Mouse (Mus musculus) kidney, adult 11 months (tissue): ENCODE results near the gene Armh1.

Experiments
- DNase-seq: peaks from one replicate; pipeline ENCODE4 v3.0.0; 2022

Gene Armh1

DNA sequence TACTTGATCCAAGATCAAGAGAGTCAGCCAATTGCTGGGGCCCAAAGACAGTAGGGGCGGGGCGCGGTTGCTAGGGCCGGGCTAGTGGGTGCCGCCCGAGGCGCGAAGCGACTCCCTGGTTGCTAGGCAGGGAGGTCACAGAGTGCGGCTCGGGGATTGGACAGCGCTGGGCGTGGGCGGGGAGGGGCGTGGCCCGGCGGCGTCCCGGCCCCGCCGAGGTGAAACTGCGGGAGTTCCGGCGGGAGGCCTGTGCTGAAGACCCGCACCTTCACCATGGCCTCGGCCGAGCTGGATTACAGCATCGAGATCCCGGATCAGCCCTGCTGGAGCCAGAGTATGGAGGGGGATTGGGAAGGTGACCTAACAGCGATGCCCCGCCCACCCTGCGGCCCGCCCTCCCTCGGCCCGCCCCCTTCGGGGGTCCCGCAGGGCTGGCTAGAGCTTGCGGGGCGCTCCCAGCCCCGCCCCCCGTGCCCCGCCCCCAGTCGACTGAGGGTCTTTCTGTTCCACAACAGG, at the start of gene Armh1, which contains the start of gene Tmem53:
Armh1 (minus strand) TSS at position 325 of the 516 bp plus-strand sequence.
Tmem53 (plus strand) TSS at position 151 of the 516 bp plus-strand sequence.
- DNase-seq = peak; percentile 94

DNA sequence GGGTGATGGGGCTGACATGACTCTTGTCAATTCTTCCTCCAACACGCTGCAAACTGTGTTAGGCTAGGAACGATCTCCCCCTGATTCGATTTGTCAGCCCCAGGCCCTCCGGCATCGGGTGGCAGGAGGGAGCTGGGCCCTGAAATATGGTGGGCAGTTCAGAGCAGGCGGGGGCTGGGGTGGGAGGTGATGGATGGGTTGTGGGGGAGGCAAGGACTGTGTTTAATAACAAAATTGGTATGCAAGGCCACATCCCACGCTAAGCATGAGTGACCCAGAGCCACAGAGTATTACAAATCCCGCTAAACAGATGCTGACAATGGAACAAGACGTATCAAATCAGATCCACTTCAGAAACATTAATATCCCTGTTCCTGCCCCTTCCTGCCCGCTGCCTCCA, 48.0 kb upstream of the Armh1 start:
- DNase-seq = no peak

DNA sequence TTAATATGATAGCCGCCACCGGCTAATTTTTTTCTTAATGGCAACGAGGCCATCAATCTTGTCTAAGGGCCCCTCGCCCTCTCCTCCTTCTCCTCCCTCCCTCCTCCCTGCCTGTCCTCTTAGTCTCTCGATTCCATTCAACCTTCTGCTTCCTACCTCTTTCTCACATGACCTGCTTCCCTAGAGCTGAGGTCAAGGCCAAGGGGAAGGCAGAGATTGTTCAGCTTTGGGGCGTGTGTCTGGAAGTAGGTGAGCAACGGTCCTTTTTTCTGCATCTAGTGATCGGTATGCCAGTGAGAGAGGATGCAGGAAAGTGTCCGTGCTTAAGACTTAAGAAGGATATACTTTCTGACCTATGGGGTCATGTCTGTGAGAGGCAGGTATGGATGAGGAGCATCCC, 45.9 kb upstream of the Armh1 start:
- no peak for DNase-seq

DNA sequence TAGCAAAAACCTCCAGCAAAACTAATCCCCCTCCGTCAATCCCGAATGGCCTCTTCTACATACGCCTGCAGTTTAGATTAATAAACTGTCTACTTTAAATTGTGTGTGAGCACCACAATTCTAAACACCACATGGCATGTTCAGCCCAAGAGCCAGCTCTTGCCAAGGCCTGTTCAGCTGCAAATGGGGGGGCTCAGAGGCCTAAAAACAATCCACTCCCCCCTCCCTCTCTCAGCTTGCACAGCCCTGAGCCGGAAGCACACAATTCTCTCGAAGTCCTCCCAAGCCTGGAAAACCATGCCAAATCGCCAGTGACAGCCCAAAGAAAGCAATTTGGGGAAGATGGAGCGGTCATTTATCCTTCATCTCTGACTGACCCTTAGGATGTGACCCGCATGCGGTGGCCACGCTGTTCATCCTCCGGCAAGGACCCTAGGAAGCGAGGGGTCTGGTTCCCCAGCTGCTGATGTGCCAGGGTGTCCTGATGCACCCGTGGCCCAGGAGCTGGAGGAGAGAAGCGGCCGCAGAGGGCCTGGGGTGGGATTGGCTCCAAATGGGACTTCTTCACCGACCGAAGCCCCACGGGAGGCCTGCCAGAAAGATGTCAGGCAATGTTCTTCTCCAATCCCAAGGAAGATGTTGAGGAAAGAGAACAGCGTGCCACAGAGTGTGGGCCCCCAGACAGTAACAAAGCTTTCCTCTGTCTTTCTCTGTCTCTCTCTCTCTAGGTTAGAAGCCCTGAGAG, 45.1 kb upstream of the Armh1 start:
- no peak for DNase-seq

DNA sequence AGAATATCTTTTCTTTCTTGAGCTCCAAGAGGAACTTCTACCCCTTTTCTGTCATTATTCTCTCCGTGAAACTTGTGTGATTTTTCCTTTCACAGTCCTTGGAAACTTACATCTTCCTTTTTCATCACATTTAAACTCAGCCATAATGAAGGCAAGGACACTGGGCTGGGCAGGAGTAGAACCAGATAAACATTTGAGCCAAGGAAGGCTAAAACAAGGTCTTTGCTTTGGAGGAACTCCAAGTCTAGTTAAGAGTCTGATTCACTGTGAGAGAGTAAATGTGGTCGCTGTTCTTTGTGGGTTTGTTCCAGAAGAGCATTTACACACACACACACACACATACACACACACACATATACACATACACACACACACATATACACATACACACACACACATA, 39.8 kb upstream of the Armh1 start:
- no peak for DNase-seq

DNA sequence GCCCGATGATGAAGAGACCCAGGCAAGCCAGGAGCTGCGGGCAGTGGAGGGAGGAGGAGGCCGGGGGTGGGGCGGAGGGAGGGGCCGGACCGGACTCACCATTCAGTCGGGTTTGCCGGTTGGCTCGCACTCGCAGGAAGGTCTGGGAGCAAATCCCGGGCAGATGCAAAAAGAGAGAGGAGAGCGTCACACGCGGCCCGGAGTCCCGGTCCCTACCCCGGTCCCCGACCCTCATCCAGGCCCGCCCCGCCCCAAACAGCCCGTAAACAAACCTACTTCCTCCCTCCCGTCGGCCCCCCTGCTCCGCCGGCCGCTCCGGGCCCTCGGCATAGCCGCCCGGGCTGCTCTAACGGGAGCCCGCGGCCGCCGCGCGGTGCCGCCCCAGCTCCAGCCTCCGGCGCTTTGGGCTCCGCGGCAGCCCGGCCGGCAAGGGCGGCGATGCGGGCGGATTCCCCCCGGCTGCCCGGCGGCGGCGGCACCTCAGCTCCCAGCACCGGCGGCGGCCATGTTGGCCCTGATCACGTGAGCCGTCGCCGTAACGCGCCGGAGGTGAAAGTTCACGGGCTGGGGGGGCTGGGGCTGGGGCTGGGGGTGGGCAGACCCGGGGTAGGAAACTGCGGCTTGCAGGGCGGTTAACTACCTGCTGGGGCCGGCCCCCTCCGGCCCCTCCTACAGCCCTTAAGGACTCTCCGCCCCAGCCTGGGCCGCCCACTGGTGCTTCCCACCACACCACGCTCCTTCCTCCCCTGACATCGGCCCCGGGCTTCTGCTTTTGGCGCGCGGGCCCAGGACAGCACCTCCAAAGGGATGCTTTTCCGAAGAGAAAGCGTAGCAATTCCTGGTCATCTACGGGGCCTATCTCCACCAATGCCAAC, 37.2 kb upstream of the Armh1 start:
- DNase-seq = peak; percentile 69

DNA sequence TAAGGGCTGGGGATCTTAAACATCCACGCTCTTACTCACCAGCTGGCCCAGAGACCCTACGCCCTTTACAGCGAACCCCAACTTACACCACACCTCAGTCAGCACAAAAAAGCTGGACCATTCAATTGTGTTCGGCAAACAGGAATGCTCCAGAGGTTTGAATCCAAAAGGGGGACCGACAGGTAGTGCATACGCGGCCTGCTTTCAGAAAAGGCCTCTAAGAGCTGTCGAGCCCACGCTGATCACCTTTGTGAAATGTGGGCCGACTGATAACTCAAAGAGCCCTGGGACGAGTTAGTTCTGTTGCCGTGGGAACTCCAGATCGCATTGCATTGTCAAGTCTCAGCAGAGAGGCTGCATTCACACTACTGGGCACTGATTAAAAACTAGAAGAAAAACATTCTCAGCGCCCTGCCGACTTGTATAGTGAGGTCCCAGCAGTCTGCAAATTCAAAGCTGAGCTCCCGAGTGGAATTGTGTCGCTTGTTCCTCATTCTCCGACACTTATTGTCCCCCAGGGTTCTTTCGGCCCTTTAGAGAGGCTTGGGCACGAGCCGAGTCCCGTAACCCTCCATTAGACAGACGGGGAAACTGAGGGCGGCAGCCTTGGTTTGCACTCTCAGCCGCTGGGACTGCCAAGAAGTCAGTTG, 36.5 kb upstream of the Armh1 start:
- DNase-seq = no peak

DNA sequence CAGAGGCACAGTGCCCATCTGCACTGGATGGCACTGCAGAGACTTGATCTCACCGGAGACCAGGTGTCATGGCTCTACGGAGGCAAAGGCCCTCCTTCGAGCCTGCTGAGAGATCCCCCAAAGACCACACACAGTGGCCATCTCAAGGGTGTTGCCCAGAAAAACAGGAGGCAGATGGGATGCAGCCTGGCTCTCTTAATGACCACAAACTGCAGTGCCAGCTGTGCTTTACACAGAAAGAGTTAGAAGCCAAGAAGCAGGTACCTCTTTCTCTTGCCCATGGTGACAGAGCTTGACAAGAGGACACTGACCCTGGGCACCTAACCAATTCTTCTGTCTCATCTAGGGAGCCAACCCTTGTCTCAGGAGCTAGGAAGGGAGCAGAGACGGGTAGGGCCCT, 32.4 kb upstream of the Armh1 start:
- no peak for DNase-seq

DNA sequence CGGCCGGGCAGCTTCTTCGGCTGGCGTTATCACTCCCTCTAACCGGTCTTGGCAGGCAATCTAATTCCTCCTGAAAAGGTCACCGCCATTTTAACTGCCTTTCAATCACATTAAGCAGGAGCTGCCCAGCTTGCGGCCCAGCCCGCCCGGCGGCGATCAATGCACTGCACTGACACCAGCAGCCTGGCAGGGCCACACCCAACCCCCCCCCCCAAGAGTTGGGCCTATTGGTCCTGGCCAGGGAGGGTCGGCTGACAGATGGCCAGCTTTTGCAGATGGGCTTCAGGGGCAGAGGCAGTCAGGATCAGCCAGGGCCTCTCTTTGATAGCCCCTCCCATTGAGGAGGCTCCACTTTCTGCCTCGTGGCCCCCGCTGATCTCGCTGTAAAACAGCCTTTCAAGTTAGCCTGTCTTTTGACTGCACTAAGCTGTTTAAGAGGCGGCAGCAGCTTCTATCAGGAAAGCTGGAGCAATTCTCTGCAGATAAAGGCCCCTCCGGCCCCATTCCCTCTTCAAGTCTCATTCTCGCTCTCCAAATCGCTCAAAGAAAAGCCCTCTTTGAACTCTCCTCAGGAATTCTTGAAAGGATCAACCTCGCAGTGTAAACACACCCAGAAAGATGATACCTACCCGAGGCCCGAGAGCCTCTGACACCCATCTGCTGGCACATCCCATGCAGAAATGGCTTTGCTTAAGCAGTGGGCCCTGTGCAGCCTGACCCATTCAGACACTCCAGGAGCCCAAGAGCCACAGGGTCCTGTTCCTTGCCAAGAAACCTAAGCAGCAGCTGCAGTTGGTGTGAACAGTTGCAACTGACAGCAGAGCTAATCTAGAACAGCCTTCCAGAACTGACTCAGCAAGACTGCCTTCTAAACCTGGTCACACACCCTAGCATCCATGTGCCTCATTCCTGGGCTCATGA, 31.6 kb upstream of the Armh1 start:
- DNase-seq = no peak

DNA sequence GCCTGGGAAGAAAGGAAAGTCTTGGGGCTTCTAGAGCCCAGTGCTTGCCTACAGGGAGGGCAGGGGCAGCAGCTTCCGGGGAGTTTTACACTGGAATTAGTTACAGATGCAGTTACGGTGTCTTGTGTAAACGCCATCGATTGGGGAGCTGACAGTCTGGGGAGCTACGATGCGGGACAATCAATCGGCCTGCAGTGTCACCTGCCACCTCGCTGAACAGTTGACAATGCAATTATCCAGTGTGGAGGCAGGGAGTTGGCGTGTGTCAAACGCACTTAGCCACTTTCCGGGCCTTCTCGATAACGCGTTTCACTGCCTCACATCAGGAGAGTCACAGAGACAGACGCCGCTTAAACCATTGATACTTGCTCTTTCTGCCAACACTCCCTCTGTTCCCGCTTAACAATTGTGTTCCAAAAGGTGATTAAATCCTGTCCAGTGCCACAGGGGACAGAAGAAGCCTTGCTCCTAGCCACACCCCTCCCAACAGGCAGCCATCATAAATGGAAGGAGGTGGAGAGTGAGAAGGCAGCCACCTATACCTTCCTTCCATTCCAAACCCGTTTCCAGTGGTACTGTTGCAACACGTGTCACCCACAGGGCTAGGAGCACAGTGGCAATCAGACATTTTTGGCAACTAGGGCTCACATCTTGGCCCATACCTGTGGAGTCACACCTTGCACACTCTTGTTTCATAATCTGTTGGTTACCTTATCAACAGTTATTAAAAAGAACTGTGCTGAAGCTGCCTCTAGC, 29.3 kb upstream of the Armh1 start:
- DNase-seq = no peak

DNA sequence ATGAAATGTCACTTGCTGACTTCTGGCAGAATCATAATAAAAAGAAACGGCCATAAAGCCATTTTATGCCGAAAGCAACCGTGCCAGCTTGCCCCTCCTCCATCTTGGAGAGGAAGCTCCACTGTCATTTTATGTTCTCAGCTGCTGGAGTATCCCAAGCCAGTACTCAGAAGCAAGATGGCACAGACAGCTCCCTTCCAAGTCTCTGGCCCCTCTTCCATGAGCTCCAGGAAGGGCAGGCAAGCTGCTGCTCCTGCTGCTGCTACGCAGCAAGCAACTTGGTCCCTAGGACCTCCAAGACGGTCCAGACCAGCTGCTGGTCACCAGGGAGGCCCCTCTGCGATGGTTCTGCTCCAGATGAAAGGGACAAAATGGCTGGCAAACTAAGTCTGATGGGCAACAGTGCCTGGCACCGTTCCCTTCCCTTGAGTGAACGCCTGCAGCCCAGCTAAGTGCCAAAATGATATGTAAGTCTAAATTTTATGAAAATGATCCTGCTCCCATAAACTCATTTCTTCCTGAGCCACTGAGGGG, 28.5 kb upstream of the Armh1 start:
- no peak for DNase-seq

DNA sequence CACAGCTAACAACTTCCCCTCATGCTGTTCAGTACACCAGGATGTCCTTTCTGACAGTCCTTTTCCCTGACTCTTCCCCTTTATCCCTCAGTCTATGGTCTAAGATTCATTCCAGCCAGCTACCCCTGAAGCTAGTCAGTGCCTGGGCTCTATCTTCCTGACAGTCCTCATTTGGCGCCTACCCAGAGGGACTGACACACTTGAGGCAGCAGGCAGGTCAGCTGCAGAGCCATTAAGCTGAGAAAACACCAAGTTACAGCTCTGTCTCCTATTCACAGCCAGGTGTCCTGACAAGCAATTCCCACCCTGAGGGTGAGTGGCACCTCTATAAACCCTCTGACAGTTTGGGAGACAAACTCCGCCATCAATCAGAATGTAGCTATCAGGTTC, 27.3 kb upstream of the Armh1 start:
- DNase-seq = no peak

DNA sequence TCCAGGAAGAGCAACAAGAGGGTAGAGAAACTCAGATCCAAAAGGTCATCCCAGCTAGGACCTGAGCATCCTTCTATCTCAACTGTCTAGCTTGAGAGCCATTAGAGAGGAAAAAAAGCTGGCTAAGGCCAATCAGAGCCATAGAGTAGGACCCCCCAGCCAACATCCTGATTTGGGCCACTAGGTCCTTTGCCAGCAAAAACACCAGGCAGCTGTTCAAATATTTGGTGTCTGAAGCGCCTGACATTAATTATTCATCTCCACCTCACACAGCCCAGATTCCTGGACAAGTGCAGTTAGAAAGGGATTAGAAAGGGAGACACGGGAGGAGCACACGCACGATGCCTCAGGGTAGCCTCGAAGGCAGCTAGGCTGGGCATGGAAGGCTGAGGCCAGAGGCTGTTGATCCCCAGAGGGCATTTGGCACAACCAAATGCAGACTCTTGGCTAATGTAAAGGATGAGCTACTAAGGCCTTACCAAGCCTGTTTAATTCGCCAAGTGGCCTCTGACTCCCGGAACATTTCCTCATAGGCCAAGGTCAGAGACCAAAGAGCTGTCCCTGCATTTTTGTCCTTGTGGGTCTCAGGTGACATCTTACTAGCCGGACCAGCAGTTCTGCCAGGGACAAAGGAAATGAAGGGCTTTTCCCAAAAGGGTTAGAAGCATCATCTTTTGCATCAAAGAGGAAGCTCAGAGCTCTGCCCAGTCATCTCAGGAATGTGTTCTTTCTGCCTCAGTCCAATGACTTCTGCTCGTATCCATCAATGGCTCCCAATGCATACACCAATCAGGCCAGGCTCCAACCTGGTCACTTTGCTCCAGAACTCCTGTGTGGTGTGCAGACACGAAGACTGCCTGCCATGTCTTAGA, 26.7 kb upstream of the Armh1 start:
- no peak for DNase-seq

DNA sequence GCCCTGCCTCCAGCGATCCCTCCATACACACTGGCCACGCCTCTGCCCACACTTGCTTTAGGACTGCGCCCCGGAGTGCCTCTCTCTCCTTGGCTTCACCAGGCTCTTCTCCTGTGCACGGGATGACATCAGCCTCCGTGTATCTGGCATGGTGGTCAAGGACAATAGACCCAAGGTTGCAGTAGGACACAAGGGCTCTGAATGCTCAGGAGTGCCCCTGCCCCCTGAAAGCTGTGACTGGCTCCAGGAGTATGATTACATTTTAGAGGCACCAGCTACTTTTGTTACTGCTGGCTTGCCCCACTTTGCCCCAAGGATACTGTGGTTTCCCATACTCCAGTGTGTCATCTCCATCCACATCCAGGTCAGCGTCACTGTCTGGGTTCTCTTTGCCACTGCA, 25.8 kb upstream of the Armh1 start:
- no peak for DNase-seq

DNA sequence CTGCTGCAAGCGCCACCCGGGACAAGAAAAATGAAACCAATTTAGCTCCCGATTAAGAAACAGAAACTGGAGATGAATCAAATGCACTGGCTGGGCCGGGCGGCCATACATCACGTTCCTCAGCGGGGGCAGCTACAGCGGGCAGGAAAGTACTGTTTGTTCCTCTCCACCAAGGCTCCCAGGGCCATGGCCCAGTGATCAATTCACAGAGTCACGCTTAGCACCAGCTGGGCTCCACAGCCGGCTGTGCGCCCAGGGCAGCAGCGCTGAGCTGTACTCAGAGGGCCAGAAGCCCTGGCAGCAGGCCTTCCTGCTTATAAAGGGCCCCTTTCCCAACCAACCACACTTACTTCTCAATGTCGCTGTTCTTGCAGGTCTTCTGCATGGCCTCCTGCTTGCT, 25.1 kb upstream of the Armh1 start:
- no peak for DNase-seq

DNA sequence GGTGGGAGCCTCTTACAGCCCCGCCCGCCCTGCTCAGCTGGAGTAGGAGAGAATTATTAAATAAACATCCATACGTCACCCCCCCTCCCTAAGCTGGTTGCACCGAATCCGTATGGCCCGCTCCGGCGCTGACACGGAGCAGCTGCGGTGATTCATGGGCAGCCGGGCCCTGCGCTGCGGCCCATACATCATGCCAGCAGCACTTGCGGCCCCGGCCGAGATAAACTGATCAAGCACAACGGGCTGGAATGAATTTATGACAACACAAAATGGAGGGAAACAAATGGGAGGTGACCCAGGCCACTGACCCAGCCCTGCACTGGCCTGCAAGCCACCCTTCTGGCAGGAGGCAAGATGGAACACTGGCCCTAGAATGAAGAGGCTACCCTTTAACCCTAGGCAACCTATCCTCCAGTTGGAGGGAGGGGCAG, 24.4 kb upstream of the Armh1 start:
- no peak for DNase-seq

DNA sequence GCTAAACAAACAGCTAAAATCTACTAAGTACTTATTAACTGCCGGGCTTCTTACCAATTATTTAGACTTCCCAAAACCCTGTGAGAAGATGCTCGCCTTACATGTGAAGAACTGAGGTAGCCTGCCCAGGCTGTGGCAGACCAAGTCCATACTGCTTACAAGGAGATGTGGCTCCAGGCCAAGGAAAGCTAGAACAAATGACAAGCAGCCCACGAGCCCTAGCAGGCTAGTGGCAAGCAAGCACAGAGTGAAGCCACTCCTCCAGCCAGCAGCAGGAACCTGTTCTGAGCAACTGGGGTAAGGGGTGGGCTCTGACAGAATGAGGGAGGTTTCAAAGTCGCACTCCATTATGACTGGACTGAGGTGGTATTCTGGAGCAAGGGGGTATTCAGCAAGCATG, 22.8 kb upstream of the Armh1 start:
- DNase-seq = no peak

DNA sequence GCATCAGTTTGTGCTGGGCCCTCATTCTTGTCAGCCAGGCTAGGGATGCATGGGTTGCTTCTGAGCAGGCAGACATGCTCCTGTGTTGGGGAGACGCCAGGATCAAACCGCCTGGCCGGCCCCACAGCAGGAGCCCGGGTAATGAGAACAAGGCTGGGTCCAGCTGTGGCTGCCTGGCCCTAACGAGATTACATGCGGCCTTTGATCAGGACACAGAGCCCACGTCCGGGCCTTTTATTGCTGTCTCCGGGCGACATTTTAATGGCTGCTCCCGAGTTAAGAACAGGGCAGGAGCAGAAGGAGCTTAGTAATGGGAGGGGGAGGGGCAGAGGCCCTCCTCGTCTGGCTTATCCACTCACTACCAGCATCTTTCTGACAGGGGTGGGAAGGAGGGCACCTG, 20.5 kb upstream of the Armh1 start:
- DNase-seq = no peak

DNA sequence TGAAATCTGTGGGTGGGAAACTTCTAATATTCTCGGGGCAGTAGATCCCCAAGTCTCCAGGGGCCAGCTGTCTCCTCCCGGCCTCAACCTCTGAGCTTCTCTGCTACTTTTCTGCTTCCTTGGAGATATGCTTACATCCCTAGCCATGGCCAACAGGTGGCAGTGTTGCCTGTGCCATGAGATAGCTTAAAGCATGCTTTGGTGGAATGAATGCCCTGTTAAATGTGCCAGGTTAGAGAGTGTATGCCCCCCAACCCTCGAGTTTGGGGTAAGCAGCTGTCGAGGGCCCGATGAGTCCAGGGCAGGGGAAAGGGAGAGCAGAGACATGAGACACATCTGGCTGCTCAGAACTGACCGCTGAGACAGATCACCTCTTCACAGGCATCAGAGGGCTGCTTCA, 18.4 kb upstream of the Armh1 start:
- DNase-seq = peak; percentile 65

DNA sequence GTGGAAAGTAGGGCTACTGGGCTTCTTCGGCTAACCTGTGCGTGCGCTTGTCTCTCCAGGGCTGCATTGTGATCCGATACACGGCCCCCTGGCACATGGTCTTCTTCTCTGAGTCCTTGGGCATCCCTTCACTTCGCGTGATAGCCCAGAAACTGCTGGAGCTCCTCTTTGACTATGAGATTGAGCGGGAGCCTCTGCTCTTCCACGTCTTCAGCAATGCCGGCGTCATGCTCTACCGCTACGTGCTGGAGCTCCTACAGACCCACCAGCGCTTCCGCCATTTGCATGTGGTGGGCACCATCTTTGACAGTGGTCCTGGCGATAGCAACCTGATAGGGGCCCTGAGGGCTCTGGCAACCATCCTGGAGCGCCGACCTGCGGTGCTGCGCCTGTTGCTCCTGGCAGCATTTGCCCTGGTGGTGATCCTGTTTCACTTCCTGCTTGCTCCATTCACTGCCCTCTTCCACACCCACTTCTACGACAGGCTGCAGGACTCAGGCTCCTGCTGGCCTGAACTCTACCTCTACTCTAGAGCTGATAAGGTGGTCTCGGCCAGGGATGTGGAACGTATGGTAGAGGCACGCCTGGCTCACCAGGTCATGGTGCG, 16.0 kb upstream of the Armh1 start:
- no peak for DNase-seq
